Mouse (Mus musculus): ENCODE data around the gene Nup133.
A peak's percentile ranks its signal among the peaks of the same experiment; 100 is the strongest.

Nup133 gene

GRCm38 (mm10) chr8:123887956-123888355, 61.1 kb downstream of the Nup133 start:
- DNase-seq (ENCODE audit: low read depth): no peak

- DNase-seq (ENCODE audit: low read depth): no peak
Observed at GRCm38 (mm10) chr8:123887163-123887562, 61.9 kb downstream of the Nup133 start.

DNA sequence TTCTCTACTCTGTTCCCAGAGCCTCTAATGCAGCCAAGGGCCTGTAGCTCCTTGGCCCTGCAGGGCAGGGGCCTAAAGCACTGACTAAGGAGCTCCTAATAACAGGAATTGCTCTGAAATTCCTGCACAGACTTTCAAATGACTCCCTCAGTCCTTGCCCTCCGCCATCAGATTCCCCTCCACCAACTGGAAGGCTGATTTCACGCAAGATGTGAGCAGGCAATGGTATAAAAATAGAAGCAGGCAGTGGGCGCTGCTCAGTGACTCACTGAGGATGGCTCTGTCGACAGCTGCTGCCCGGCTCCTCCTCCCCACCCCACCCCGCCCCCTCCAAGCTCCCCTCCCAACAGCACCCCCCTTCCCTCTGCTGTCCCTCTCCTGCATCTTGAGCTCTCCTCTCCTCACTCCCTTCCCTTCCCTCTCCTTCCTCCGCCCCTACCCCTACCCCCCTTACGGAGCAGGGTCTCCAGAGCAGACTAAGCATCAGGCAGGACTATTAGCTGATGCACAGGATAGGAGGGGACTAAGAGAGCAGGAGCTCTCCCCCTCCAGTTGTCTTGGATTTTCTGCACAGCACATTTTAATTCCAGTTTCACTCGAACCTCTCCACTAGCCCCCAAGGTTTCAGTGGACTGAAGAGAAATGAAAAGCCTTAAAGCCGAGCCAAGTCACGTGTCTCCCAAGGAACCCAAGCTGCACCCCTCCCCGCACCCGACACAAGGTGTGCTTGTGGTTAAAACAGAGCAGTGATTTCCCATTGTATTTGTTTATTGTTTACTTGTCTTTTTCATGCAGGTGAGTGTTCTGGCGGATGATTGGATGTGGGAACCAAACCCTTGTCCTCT, 64.1 kb downstream of the Nup133 start:
- no peak for DNase-seq (ENCODE audit: low read depth)

DNA sequence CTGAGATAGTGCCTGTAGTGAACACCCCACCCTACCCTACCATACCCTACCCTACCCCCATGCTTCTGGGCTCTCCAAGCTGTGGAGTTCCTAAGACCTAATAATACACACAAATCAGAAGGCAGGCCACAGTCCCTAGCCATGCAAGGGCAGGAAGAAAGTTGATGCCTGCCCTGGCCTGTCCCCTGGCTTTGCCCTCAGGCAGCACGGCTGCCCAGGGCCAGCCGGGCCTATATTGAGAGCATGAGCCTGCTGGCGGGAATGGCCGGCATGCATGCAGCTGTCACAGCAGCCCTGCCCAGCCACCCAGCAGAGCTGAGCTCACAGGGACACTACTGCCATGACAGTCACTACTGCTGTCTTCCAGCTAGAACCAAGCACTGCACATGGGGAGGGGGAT, 66.0 kb downstream of the Nup133 start:
- DNase-seq (ENCODE audit: low read depth): no peak

DNA sequence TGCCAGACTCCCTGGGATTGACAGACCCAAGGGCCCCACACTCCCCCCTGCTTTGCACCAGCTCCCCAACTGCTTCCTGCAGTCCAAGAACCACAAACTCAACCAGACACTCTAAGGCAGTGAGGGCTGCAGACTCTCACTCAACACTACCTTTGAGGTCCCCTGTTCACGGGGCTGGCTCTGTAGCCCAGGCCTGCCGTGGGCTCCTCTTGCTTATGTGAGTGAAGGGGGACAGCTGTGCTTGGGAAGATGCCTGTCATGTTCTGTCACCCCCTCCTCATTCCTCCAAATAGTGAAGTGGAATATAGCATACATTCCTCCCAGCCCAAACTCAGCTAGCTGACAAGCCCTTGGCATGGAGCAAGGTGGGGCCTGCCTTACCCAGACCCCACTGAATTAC, 66.7 kb downstream of the Nup133 start:
- no peak for DNase-seq (ENCODE audit: low read depth)

DNA sequence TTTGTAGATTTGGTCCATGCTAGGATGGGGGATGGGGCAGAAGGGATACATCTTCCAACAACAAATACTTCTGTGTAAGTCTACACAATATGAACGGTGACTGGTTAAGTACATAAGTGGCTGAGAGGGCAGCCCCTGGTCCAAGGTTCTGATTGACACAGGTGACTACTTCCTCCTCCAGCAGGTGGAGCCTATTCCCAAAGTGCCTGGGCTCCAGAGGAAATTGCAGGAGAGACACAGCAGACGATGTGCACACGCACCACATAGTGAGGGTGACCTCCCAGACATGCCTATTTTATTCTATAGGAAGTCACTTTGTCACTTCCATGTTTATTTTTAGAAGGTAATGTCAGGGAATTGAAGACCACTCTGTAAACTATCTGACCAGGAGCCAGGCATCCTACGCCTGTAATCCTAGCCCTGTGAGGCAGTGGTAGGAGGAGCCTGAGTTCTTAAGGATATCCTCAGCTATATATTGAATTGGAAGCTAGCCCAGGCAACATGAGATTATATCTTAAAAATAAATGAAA, 68.2 kb downstream of the Nup133 start:
- DNase-seq (ENCODE audit: low read depth): no peak

DNA sequence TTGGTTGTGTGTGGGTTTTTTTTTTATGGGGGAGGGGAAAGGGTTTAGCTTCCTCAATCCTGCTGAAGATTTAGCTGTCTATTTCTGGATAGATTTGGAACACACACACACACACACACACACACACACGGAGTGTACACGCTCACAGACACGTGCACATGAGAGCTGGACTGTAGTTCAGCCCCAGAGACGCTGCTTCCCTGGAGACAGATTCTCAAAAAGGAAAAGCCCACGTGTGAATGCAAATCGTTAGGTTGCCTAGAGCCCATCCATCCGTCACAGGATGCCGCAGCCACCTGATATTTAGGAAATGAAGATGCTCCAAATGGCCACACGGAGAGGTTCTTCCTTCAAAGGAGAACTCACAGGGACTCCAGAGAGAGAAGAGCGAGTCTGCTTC, 68.8 kb downstream of the Nup133 start:
- DNase-seq (ENCODE audit: low read depth): no peak

DNA sequence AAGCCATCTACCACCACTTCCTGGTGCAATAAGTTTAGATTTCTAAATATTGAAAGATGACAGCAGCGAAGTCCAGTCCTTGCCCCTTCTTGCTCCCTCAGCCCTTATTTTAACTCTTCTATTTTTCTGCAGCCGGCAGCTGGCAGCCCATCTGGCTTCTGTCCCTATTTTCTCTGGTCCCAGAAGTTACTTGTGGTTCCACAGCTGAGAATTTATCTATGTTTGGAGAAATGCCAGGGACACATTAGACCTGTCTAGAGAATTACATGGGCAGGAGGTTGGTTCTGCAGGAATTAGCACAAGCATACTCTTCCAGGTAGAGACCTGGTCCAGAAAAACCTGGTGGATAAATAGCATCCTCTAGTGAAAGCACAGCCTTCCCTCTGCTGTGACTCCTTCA, 71.2 kb downstream of the Nup133 start:
- no peak for DNase-seq (ENCODE audit: low read depth)

DNA sequence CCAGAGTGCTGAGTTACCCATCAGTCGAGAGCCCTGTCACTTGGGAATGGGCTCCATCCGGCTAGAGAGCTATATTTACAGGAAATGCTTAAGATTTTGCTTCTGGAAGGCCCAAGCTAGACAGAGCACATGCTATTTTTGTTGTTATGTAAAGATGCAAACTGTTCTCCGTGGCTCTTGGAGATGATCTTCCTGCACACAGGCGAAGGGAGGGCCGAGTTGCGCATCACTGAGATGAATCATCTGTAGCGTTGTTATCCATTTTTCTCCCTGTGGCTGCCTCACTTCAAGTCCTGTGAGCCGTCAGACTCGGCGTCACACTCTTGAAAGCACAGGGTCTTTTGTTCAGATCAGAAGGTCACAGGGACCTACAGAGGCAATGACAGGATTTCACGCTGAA, 74.7 kb downstream of the Nup133 start:
- DNase-seq (ENCODE audit: low read depth): no peak

DNA sequence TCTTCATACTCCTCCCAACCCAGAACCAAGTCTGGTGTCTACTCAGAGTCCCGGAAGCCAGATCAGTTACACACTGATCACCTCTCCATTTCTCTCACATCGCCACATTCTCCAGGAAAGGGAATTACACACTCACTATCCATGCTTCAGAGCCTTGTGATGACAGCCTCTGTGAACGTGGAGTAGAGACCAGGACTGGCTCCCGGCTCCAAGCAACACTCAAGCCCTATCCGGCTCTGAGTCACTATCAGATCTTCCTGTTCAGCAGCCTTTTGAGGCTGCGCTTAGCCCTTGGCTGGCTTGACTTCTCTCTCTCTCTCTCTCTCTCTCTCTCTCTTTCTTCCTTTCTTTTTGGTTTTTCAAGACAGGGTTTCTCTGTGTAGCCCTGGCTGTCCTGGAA, 75.7 kb downstream of the Nup133 start:
- no peak for DNase-seq (ENCODE audit: low read depth)

DNA sequence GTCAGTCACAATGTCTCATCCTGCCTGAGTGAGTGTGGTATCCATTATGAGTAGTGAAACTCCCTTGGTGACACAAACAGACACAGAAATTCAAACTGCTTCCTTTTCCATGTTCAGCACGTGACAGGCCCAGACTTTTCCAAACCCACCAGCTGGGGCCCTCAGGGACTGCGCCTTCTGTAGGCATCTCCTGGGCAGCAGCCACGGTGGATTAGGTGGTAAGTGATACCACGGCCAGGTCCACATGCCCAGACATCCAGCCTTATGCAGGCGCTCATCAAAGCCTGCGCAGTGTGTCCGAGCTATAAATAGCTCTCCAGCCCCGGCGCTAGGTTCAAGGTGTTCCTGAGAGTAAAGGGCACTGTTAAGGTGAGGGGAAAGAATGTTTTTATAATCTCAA, 77.0 kb downstream of the Nup133 start:
- DNase-seq (ENCODE audit: low read depth): no peak

- DNase-seq (ENCODE audit: low read depth): no peak
Observed at GRCm38 (mm10) chr8:123866971-123867370, 82.1 kb downstream of the Nup133 start.

GRCm38 (mm10) chr8:123865786-123866185, 83.3 kb downstream of the Nup133 start:
- no peak for DNase-seq (ENCODE audit: low read depth)

DNA sequence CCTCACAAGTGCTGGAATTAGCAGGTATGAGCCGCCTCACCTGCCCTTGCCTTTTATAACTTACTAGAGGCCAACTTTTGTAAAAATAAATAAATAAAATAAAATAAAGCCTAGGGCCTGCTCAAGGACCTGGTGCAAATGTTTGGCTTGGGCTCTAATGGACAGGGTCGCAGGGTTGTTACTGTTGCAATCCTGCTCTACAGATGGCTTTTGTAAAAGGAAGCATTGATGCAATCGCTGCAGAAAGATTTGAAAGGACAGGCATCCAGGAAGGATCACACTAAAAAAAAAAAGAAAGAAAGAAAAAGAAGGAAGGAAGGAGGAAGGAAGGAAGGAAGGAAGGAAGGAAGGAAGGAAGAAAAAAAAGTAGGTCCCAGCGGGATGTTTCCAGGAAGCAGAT, 88.7 kb downstream of the Nup133 start:
- DNase-seq (ENCODE audit: low read depth): no peak

DNA sequence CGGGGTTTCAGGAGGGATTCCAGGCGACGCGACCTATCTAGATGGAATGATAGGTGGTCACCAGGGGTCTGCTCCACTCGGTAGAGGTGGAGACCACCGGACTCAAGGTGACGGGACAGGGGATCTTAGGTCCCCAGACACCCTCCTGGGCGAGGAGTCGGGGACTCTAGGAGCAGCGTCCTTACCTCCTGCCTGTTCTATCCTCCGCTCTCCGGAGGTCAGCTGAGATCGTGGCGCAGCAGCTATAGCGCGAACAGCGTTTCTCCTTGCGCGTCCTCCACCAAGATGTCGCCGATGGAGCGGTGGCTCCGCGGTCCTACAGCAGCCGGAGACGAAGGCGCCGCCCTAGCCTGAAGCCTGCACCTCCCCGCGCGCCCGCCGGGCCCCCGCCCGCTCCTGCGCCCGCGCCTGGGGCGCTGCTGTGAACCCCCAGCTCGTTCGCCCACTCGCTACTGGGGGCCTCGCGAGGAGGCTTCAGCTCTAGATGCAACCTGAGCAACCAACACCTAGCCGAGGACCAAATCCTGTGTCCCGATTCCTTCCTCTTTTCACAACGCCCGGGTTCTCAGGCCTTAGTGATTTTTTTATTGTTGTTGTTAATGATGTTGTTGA, 89.3 kb downstream of the Nup133 start, which contains the start of gene Ccsap:
Ccsap (minus strand) TSS at position 562 of the 612 bp plus-strand sequence.
- peak; percentile 30 for DNase-seq (ENCODE audit: low read depth)

DNA sequence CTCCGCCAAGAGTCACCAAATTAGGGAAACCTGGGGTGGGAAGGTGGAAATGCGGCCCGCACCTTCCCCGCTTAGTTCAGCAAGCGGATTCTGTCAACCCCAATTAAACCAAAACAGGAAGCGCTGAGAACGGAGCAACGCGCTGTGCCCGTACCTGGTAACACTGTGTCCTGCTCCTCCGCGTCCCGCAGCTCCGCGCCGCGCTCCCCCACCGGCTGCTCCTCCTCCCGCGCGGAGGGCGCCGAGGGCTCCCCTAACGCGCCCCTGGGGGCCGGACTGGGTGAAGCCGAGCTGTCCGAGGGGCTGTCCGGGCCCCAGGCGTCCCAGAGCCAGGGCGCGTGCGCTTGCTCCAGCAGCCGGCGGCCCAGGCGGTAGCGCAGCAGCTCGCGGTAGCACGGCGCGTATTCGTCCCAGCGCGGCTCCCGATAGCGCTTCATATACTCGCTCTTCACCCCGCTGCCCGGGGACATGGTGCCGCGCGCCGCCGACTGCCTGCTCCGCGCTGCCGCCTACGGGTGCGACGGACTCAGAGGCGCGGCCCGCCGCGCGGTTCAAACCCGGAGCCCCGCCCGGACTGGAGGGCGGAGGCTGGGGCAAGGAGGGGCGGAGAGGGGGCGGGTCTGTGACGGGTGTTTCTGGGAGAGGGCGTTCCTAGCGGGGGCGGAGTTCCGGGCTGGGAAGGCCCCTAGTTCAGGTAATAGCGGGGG, 90.0 kb downstream of the Nup133 start:
- peak; percentile 85 for DNase-seq (ENCODE audit: low read depth)

DNA sequence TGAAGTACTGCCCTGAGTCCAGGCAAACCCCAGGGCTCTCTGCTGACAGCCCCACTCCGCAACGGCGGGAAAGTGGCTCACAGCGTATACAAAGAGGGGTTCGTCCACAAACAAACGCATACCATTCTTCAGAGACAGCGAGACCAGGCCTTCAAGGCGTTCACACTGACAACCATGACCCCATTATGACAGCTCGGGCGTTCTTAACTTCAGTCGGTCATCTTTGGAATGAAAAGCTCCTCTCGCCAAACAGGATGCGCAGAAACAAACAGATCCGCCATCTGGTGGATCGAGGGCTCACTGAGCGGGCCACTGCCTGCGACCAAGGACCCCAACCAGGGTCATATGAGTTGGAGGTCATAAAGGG, 90.5 kb downstream of the Nup133 start:
- no peak for DNase-seq (ENCODE audit: low read depth)

- no peak for DNase-seq (ENCODE audit: low read depth)
Observed at GRCm38 (mm10) chr8:123857361-123857760, 91.7 kb downstream of the Nup133 start.

GRCm38 (mm10) chr8:123854733-123855475, 94.2 kb downstream of the Nup133 start:
- no peak for DNase-seq (ENCODE audit: low read depth)

- DNase-seq (ENCODE audit: low read depth): no peak
Observed at GRCm38 (mm10) chr8:123854252-123854651, 94.8 kb downstream of the Nup133 start.

- no peak for DNase-seq (ENCODE audit: low read depth)
Observed at GRCm38 (mm10) chr8:123851590-123851989, 97.5 kb downstream of the Nup133 start.

- no peak for DNase-seq (ENCODE audit: low read depth)
Observed at GRCm38 (mm10) chr8:123849352-123849751, 99.7 kb downstream of the Nup133 start.

Measured in c-Kit-positive CD71-negative TER-119-negative erythroid progenitor cells, embryonic 14.5 days (primary cell).